Comparison of ENCODE assay signal across 10 mouse cellular contexts in genomic region chr13:114980831-114981419, GRCm38 (mm10). TPM values are rescaled to one million over a fixed set of nuclear protein-coding genes. Genes with fewer than 3 reads are reported as not detected.
DNase-seq lines count a peak whose midpoint lies in the region; ATAC-seq lines count a peak whose summit lies in the region.
"Had no signal": no experiment of that assay in that cellular context is flagged by ENCODE, and none has a peak within 500 bp of the region (broad histone marks: within the 10 kb centered on the region; RNA-seq: fewer than 3 reads in every experiment).

No protein-coding gene starts in this region.

- H3K27ac ChIP-seq in kidney, embryonic 15.5 days = no peak overlapping the region
- H3K27ac ChIP-seq: liver, embryonic 15.5 days had no signal

- no peak overlapping the region for H3K4me3 ChIP-seq in kidney, embryonic 15.5 days (replicated peaks)
- H3K4me3 ChIP-seq: liver, embryonic 15.5 days had no signal

- no peaks in the 10 kb centered on the region for H3K4me1 ChIP-seq in kidney, embryonic 15.5 days
- H3K4me1 ChIP-seq: liver, embryonic 15.5 days had no signal

- no peaks in the 10 kb centered on the region for H3K27me3 ChIP-seq in kidney, embryonic 15.5 days
- H3K27me3 ChIP-seq: liver, embryonic 15.5 days had no signal

- H3K36me3 ChIP-seq in kidney, embryonic 15.5 days = peaks cover 8% of the 10 kb centered on the region; the same call in 1 of the 2 replicates

- peak; percentile 35 for DNase-seq in kidney, postnatal 14 days
- peak; percentile 75 for DNase-seq in ES-CJ7 (ENCODE audit: low read depth, low spot score)
- peak; percentile 17 for DNase-seq in brain, adult 2 months (ENCODE audit: low read depth, low spot score)
- peak; percentile 24 for DNase-seq in lung, postnatal 25 days (ENCODE audit: low spot score)
- DNase-seq in urinary bladder, postnatal 14 days (ENCODE audit: low spot score) = no peak
- DNase-seq in left cerebral cortex, adult 18-20 months (ENCODE audit: low spot score in 2 of 2) = no peak
- DNase-seq in thymus, postnatal 25 days = no peak
- DNase-seq: kidney, postnatal 10 days had no signal

- 49% methylated on average over 10 of the region's 10 CpGs for WGBS in kidney, embryonic 15.5 days

- no peaks in the 10 kb centered on the region for H3K9me3 ChIP-seq in kidney, embryonic 15.5 days (replicated peaks)
- H3K9me3 ChIP-seq: liver, embryonic 15.5 days had no signal

- no peak overlapping the region for H3K4me2 ChIP-seq in kidney, embryonic 15.5 days
- H3K4me2 ChIP-seq: liver, embryonic 15.5 days had no signal

- no peak for ATAC-seq in kidney, embryonic 15.5 days (replicated peaks; ENCODE audit: low FRiP score)

- no peak overlapping the region for H3K9ac ChIP-seq in kidney, embryonic 15.5 days
- H3K9ac ChIP-seq: liver, embryonic 15.5 days had no signal

RNA-seq across cellular contexts. Expression of gene Itga2, which starts 49.0 kb away (rescaled TPM):
- polyA plus RNA-seq in kidney, embryonic 15.5 days (2015; fragmentation: Nextera tagmentation; extraction: Ambion mirVana) = 2.8 and 3.1 TPM in 2 replicates
- total RNA-seq in left cerebral cortex, adult 18-20 months (2021) = under 1 TPM in 1 of 2 experiments, not detected in 1; 0.07 TPM

Comparison
In these comparisons a context has a peak if more than half of its experiments do, and no peak if none do; other contexts are left out.
1. DNase-seq: peak in kidney, postnatal 14 days (single experiment), ES-CJ7 (single experiment), brain, adult 2 months (single experiment) and lung, postnatal 25 days (single experiment); none in urinary bladder, postnatal 14 days (single experiment), left cerebral cortex, adult 18-20 months (0 of 2) and thymus, postnatal 25 days (single experiment).